Mouse (Mus musculus) heart, embryonic 15.5 days (tissue): ENCODE measurements around the gene Oser1. TPM values are rescaled to one million over a fixed set of nuclear protein-coding genes. Genes with fewer than 3 reads are reported as not detected.

Source experiments
- ATAC-seq: fragments of 200-750 bp; cut with Nextera tagmentation; replicated peaks from 2 replicates; pipeline ENCODE4 v1.8.0; 2017; ENCODE audit warnings: low read depth, moderate TSS enrichment; ENCODE audit not compliant: insufficient number of reproducible peaks, insufficient read depth, low FRiP score
- H3K27ac ChIP-seq: fragments of 300-500 bp; sonication (generic); 2 replicates; pipeline ENCODE4 v1.5.1; 2015; ENCODE audit warnings: mild to moderate bottlenecking, inconsistent platforms
- H3K27me3 ChIP-seq: fragments of 300-500 bp; sonication (generic); 2 replicates; pipeline ENCODE4 v1.6.1; 2015; ENCODE audit warnings: inconsistent platforms
- H3K36me3 ChIP-seq: fragments of 300-500 bp; sonication (generic); 2 replicates; pipeline ENCODE4 v1.6.1; 2015; ENCODE audit warnings: mild to moderate bottlenecking, inconsistent platforms
- H3K4me1 ChIP-seq: fragments of 300-500 bp; sonication (generic); replicated peaks from 2 replicates; pipeline ENCODE4 v1.6.1; 2015; ENCODE audit warnings: inconsistent platforms
- H3K4me2 ChIP-seq: fragments of 300-500 bp; sonication (generic); 2 replicates; pipeline ENCODE4 v1.6.1; 2015; ENCODE audit warnings: inconsistent platforms, mild to moderate bottlenecking, moderate library complexity
- H3K4me3 ChIP-seq: fragments of 300-500 bp; sonication (generic); 2 replicates; pipeline ENCODE4 v1.5.1; 2015; ENCODE audit warnings: mild to moderate bottlenecking, inconsistent platforms
- H3K9ac ChIP-seq: fragments of 300-500 bp; sonication (generic); 2 replicates; pipeline ENCODE4 v1.6.1; 2015; ENCODE audit warnings: mild to moderate bottlenecking, inconsistent platforms
- H3K9me3 ChIP-seq: fragments of 300-500 bp; sonication (generic); replicated peaks from 2 replicates; pipeline ENCODE4 v1.6.1; 2016; ENCODE audit warnings: inconsistent platforms
- WGBS: fragments of 180-500 bp; shearing (Covaris S2); methylation state at CpG from one replicate; pipeline ENCODE4 v1.1.7; 2015; ENCODE audit warnings: mixed read lengths; 5-methylcytosine and 5-hydroxymethylcytosine counted together
- polyA plus RNA-seq: library from polyadenylated mRNA; unstranded; fragments of >200 nt; fragmentation: Nextera tagmentation; extraction: Ambion mirVana; gene quantifications from 2 replicates; pipeline ENCODE4 v1.2.1, GENCODE M21; 2015

Gene Oser1
- polyA plus RNA-seq, 1 experiment from 2014 or later: 47.5 TPM

- Histone ChIP-seq H3K27ac (no peak overlapping the region), H3K9me3 (no peaks in the 10 kb centered on the region), H3K36me3 (no peaks in the 10 kb centered on the region), H3K4me1 (peaks cover 3% of the 10 kb centered on the region), H3K4me2 (no peak overlapping the region), H3K4me3 (no peak overlapping the region), H3K9ac (no peak overlapping the region), H3K27me3 (peaks cover 31% of the 10 kb centered on the region)
- WGBS: 53% methylated on average over 6 of the region's 6 CpGs
- ATAC-seq: no peak
These were observed 19.0 kb upstream of the Oser1 start for GRCm38 (mm10) chr2:163443543-163443942.

- WGBS: 31% methylated on average over 1 of the region's 1 CpGs
- Histone ChIP-seq H3K36me3 (no peaks in the 10 kb centered on the region), H3K4me2 (no peak overlapping the region), H3K4me1 (peaks cover 8% of the 10 kb centered on the region), H3K9ac (no peak overlapping the region), H3K27ac (no peak overlapping the region), H3K4me3 (no peak overlapping the region), H3K9me3 (no peaks in the 10 kb centered on the region), H3K27me3 (peaks cover 43% of the 10 kb centered on the region)
- no peak for ATAC-seq
These were observed 15.0 kb upstream of the Oser1 start for GRCm38 (mm10) chr2:163439488-163439887.

- WGBS: 2% methylated on average over 30 of the region's 30 CpGs
- no peak overlapping the region for H3K27ac ChIP-seq
- H3K27me3 ChIP-seq: peaks cover 43% of the 10 kb centered on the region
- H3K4me1 ChIP-seq: peaks cover 8% of the 10 kb centered on the region
- peak overlapping the region; percentile 29 for H3K4me3 ChIP-seq
- H3K9ac ChIP-seq: no peak overlapping the region
- H3K36me3 ChIP-seq: no peaks in the 10 kb centered on the region
- ATAC-seq: 0 out of 2 replicates have a peak, but pooled peaks have one; percentile 14
- peak overlapping the region; percentile 56 for H3K4me2 ChIP-seq
- no peaks in the 10 kb centered on the region for H3K9me3 ChIP-seq
These were observed 14.3 kb upstream of the Oser1 start for GRCm38 (mm10) chr2:163438619-163439451.

GRCm38 (mm10) chr2:163438246-163438618 is 13.7 kb upstream of the Oser1 start, which contains the start of gene Gdap1l1:
Gene Gdap1l1, plus strand, starts transcription at chr2:163438476.
- no peak within 1 kb of the TSS for H3K27ac ChIP-seq

GRCm38 (mm10) chr2:163437800-163438199 is 13.3 kb upstream of the Oser1 start:
- no peak for ATAC-seq
- Histone ChIP-seq H3K9me3 (no peaks in the 10 kb centered on the region), H3K4me1 (peaks cover 8% of the 10 kb centered on the region), H3K36me3 (no peaks in the 10 kb centered on the region), H3K4me3 (no peak overlapping the region), H3K9ac (no peak overlapping the region), H3K27ac (no peak overlapping the region), H3K4me2 (no peak overlapping the region), H3K27me3 (peaks cover 39% of the 10 kb centered on the region)
- WGBS: 45% methylated on average over 4 of the region's 4 CpGs

More at GRCm38 (mm10) chr2:163438246-163438618, 13.7 kb upstream of the Oser1 start, which contains the start of gene Gdap1l1:
- ATAC-seq: 0 out of 2 replicates have a peak, but pooled peaks have one; percentile 47
- Histone ChIP-seq H3K4me3 (peak within 1 kb of the TSS; percentile 29), H3K36me3 (no peaks in the 10 kb centered on the region), H3K9me3 (no peaks in the 10 kb centered on the region), H3K27me3 (peaks cover 43% of the 10 kb centered on the region), H3K9ac (no peak within 1 kb of the TSS), H3K4me1 (peaks cover 8% of the 10 kb centered on the region), H3K4me2 (peak within 1 kb of the TSS; percentile 56)
- WGBS: 1% methylated on average over 18 of the region's 18 CpGs

GRCm38 (mm10) chr2:163433971-163434370 is 9.5 kb upstream of the Oser1 start:
- no peak for ATAC-seq
- Histone ChIP-seq H3K9me3 (no peaks in the 10 kb centered on the region), H3K27ac (no peak overlapping the region), H3K4me1 (peaks cover 8% of the 10 kb centered on the region), H3K36me3 (no peaks in the 10 kb centered on the region), H3K9ac (no peak overlapping the region), H3K4me3 (no peak overlapping the region), H3K4me2 (no peak overlapping the region), H3K27me3 (peaks cover 21% of the 10 kb centered on the region)
- 11% methylated on average over 4 of the region's 4 CpGs for WGBS

GRCm38 (mm10) chr2:163431289-163431688 is 6.8 kb upstream of the Oser1 start:
- Histone ChIP-seq H3K9ac (no peak overlapping the region), H3K4me1 (no peaks in the 10 kb centered on the region), H3K36me3 (no peaks in the 10 kb centered on the region), H3K27me3 (no peaks in the 10 kb centered on the region), H3K4me2 (no peak overlapping the region), H3K27ac (no peak overlapping the region), H3K9me3 (no peaks in the 10 kb centered on the region), H3K4me3 (no peak overlapping the region)
- 80% methylated on average over 9 of the region's 9 CpGs for WGBS
- ATAC-seq: no peak

- Histone ChIP-seq H3K4me2 (no peak overlapping the region), H3K27me3 (no peaks in the 10 kb centered on the region), H3K9me3 (no peaks in the 10 kb centered on the region), H3K4me1 (no peaks in the 10 kb centered on the region), H3K27ac (no peak overlapping the region), H3K36me3 (no peaks in the 10 kb centered on the region), H3K9ac (no peak overlapping the region), H3K4me3 (no peak overlapping the region)
- no peak for ATAC-seq
- WGBS: 29% methylated on average over 4 of the region's 4 CpGs
These were observed 4.0 kb upstream of the Oser1 start for GRCm38 (mm10) chr2:163428346-163429011.

GRCm38 (mm10) chr2:163422895-163423660 is 1.4 kb downstream of the Oser1 start:
- H3K4me2 ChIP-seq: no peak overlapping the region
- 64% methylated on average over 9 of the region's 9 CpGs for WGBS
- no peak overlapping the region for H3K4me3 ChIP-seq
- no peak overlapping the region for H3K27ac ChIP-seq
- no peaks in the 10 kb centered on the region for H3K36me3 ChIP-seq
- ATAC-seq: no peak
- no peaks in the 10 kb centered on the region for H3K27me3 ChIP-seq
- H3K4me1 ChIP-seq: peaks cover 20% of the 10 kb centered on the region
- H3K9ac ChIP-seq: no peak overlapping the region
- H3K9me3 ChIP-seq: no peaks in the 10 kb centered on the region

- Histone ChIP-seq H3K27me3 (no peaks in the 10 kb centered on the region), H3K4me2 (peak overlapping the region; percentile 73), H3K4me1 (peaks cover 34% of the 10 kb centered on the region), H3K9me3 (no peaks in the 10 kb centered on the region), H3K9ac (peak overlapping the region; percentile 82), H3K4me3 (peak overlapping the region; percentile 91), H3K36me3 (no peaks in the 10 kb centered on the region), H3K27ac (peak overlapping the region; percentile 90)
- WGBS: 14% methylated on average over 10 of the region's 10 CpGs
- no peak for ATAC-seq
These were observed 4.1 kb downstream of the Oser1 start for GRCm38 (mm10) chr2:163420366-163420886.
